Mouse (Mus musculus) liver, postnatal 0 days (tissue): ENCODE results near the gene B430306N03Rik.

Experiments used
- CTCF ChIP-seq: sonication (generic); IDR thresholded peaks from 2 replicates; pipeline ENCODE4 v1.5.1; 2016; ENCODE audit warnings: antibody characterized with exemption, low read depth
- EP300 ChIP-seq: IDR thresholded peaks from 2 replicates; pipeline ENCODE4 v1.6.1; 2016; ENCODE audit warnings: antibody characterized with exemption, low read depth, mild to moderate bottlenecking

- TF ChIP-seq EP300 (no peak), CTCF (no peak)
Measured at GRCm38 (mm10) chr17:48293500-48294194, 22.3 kb upstream of the B430306N03Rik start.
